Mouse (Mus musculus) right cerebral cortex, postnatal 4 days (tissue): ENCODE results near the gene Gtf2a1.
"Not testable (repeated sequence)": the region's sequence is repeated elsewhere in the genome, so short reads cannot be mapped to it uniquely, and the experiment has no call there.

Experiments used
- DNase-seq: peaks from one replicate; pipeline ENCODE4 v3.0.0-alpha.2; 2022

The Gtf2a1 gene

DNA sequence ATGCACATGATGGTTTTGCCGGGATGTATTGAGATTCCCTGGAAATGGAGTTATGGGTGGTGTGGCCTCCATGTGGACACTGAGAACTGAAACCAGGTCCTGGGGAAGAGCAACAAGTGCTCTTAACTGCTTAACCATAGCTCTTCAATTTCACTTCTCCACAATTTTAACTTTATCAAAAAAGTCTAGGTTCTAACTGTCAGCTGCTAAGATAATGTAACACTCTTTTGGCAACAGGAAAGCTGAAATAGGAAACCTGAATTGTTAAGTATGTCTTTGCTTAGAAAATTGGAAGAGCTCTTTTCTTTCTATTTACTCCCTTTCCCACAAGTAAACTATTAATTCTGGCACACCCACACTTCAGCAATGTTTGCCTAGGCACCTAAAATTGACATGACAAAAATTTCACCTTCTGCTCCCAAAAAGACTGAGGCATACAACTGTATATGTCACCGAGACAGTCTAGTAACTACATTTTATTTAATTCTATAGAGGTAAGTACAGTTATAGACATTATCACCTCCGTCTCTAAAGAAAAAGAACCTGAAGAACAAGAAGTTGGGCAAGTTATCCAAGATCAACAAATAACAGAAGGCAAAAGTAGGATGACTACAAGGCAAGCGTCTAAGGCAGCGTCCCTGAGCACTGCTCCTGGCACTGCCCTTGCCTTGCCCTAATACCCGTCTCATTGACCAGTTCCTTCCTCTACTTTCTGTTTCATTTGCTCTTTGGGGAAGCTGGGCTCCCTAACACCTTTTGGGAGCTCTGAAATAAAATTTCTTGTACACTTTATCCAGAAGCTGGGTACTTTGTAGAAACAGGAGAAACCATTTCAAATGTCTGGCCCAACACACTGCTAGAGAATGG lies 8.8 kb downstream of the Gtf2a1 start:
- DNase-seq = no peak

DNA sequence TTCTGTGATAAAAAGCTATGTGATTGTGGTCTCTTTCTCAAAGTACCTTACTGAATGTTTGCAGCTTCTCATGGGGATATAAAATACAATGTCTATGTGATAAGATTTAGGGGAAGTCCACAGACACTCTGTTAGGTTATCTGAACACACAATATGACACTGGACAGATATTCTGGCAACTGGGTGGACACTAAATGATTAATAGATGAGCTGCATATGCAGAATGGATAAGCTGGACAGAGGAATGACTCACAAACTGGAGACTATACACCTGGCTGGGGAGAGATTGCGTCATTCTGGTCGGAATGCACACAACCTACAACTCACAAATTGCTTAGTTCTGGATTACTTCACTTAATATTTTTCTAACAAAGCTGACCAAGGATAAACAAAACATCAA lies 10.6 kb downstream of the Gtf2a1 start:
- DNase-seq = no peak

DNA sequence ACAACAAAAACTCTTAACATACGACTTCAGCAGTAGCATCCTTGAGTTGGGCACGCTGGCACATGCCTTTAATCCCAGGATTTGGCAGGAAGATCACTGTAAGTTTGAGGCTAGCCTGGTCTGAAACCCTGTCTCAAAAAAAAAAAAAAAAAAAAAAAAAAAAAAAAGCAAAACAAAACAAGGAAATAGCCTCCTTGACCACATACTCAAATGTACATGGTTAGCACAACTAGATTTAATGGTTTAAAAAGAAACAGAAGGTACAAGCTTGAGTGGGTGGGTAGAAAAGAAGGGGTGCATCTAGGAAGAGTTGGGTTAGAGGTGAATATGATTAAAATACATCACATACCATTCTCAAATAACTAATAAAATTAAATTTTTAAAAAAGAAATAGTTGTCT lies 18.6 kb downstream of the Gtf2a1 start:
- no peak for DNase-seq

GRCm38 (mm10) chr12:91569255-91569654 lies 21.0 kb downstream of the Gtf2a1 start:
- no peak for DNase-seq

GRCm38 (mm10) chr12:91567145-91567544 lies 23.1 kb downstream of the Gtf2a1 start:
- DNase-seq = no peak

GRCm38 (mm10) chr12:91558152-91558551 lies 32.1 kb downstream of the Gtf2a1 start:
- not testable (repeated sequence) for DNase-seq

DNA sequence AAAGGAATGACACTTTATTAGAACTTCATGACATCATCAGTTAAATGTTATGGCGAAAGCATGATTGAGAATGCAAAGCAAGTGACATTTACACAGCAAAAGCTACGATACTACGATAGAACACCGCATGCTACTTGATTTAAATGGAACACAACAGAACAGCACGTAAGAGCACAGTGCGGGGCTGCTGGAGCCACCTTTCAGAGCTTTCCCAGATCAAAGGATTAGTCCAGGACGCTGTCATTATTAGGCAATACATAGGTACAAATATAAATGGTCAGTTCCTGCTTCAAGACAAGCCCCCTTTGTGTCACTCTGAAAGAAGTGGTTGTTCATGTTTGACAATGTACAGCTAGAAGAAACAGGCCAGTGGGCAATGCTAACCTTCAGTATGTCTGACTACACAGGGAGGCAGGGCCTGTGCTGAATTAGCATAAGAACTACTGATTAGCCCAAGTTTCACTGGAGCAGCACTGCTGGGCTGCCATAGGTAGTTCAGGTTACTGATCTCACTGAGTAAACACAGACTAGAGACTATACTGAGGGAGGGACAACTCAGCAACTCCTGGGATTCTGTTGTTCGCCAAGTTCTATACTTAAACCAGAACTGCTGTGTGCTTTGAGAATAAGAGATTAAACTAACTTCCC lies 32.8 kb downstream of the Gtf2a1 start:
- DNase-seq = not testable (repeated sequence)

DNA sequence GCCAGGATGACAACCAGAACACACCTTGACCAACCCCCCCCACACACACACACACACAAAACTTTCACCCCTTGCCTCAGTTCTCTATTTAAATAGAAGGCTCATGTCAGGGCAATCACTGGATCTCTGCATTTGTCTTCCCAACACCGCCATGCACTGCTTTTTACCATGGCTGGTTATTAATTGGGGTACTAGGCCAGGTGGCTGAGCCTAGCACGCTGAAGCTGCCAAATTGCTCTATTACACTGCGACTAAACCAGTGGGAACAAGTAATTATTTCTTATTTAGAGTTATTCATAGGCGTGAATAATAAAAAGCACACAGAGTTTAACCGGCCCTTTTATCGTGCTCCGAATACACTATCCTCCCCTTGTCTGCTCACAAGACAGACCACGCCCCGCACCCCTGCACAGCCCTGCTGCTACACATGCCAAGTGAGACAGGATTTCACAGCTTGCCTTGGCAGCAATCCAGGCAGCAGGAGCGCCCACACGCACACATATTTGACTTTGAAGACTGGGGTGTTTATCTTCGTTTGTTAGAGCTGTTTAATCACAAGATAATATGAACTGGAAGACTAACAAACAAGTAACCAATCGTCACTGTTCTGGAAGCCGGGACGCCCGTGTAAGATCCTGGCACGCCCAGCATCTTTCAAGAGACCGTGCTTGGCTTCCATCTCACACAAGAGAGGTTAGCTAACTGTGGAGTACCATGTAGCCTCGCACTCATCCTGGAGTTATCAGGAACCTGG lies 38.3 kb downstream of the Gtf2a1 start:
- peak; percentile 75 for DNase-seq

- DNase-seq = no peak
These were observed 40.8 kb downstream of the Gtf2a1 start for GRCm38 (mm10) chr12:91549471-91549870.

DNA sequence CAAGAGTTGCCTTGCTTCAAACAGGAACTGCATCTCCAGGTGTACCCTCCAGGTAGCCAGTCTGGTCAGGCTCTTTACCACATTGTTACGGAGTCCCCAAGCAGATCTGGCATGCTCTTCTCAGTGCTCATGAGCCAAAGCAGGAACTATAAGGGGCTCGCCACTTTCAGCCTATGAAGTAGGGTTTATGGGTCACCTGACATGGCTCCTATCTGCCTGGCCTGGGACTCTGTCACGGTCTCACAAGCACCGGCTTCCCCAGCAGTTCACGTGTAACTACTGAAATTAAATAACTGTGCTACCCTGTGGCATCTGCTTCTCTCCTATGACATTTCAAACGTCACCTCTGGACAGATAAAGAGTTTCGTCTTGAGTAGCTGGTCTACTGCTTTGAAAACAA lies 50.1 kb downstream of the Gtf2a1 start:
- no peak for DNase-seq

DNA sequence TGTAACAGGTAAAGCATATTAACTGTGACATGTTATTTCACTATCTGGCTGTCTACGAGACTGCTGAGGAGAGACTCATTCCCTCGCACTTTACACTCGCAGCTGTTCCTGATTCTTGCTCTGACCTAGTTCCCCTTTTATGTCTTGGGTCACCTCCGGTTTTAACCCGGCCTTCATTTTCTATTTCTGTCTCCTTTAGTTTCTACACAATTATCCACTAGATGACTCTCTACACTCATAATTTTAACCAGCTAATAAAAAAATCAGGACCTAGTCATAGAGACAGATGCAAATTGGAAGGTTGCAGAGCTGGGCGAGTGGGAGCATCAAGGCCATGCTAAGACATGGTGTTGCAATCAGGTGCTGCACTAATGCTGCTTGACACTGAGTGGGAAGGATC lies 55.8 kb downstream of the Gtf2a1 start:
- no peak for DNase-seq

DNA sequence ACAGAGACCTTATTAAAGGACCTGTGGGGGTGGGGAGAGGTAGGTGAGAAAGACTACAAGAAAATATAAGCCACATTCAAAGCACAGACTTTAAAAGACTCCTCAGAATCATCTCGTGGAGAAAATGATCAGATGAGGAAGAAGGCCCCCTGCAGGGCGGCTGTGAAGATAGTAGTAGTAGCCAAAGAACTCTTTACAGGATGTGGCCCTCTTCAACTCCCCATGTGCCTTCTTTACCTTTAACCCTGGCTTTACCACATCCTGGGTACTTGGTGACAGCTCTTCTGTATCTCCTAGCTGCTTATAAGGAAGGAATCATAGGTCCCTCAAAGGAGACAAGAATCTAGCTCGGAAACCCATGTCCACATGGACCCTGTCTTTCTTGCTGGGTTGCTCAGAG lies 66.7 kb downstream of the Gtf2a1 start:
- DNase-seq = no peak

- no peak for DNase-seq
These were observed 72.5 kb downstream of the Gtf2a1 start for GRCm38 (mm10) chr12:91517808-91518207.

GRCm38 (mm10) chr12:91513980-91514379 lies 76.3 kb downstream of the Gtf2a1 start:
- DNase-seq = no peak

GRCm38 (mm10) chr12:91511766-91512165 lies 78.5 kb downstream of the Gtf2a1 start:
- peak; percentile 10 for DNase-seq
